23 mouse cellular contexts compared by ENCODE assay signal in the genomic region with DNA sequence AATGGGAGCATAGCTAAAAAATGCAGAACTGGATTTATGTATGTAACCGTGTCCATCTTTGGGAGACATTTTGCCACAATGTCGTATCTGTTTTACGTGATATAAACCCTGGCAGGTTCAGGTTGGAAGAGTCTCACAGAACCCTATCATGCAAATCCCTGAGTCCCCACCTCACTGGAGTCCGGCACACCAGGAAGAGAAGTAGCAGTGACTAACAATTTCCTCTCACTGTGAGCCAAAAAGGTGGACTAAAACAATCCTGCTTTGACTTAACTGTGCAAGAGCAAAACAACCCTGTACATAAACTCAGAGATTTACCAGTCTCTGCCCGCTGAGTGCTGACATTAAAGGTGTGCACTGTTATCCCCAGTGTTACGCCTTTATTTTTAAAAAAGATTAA. TPM values are rescaled to one million over a fixed set of nuclear protein-coding genes. Genes with fewer than 3 reads are reported as not detected.
A peak's percentile ranks its signal among the peaks of the same experiment; 100 is the strongest.
DNase-seq lines count a peak whose midpoint lies in the region; ATAC-seq and TF ChIP-seq lines count a peak whose summit lies in the region.
"Had no signal": no experiment of that assay in that cellular context is flagged by ENCODE, and none has a peak within 500 bp of the region (broad histone marks: within the 10 kb centered on the region; RNA-seq: fewer than 3 reads in every experiment).

No protein-coding gene starts in this region.

- DNase-seq in gastrocnemius, adult 2 months, result no peak
- no peak for DNase-seq in gastrocnemius, postnatal 25 days
- DNase-seq in heart, postnatal 36 days, result no peak
- DNase-seq in 416B (ENCODE audit: low read depth), result peak; percentile 42
- peak; percentile 26 for DNase-seq in splenic B cell, adult 2 months (ENCODE audit: low read depth, low spot score)
- DNase-seq: adrenal gland, adult 2 months; adrenal gland, postnatal 25 days; cerebellum, adult 18-20 months; cerebellum, adult 9-11 months; cerebellum, postnatal 36 days; forebrain, postnatal 0 days; gastrocnemius, postnatal 36 days; heart, adult 11 months; heart, postnatal 14 days; kidney, adult 8-10 months had no signal

- intact Hi-C loops in gastrocnemius, adult 2 months (cut with DNase I), result loop anchor here (5.0 kb wide), 1 partner anchor 1930 kb away; a partner anchor contains a TSS
- intact Hi-C loops in heart, postnatal 36 days (cut with DNase I), result no loop called here

- peak overlapping the region; percentile 89; the same call in 1 of the 2 replicates for H3K27ac ChIP-seq in gastrocnemius, adult 2 months
- peak overlapping the region; percentile 24; the same call in 1 of the 2 replicates for H3K27ac ChIP-seq in heart, embryonic 15.5 days
- H3K27ac ChIP-seq: embryonic facial prominence, embryonic 10.5 days; forebrain, embryonic 13.5 days; hindbrain, embryonic 15.5 days had no signal

- H3K4me1 ChIP-seq in heart, embryonic 15.5 days (replicated peaks), result peaks cover 56% of the 10 kb centered on the region

- peak overlapping the region; percentile 29 for H3K4me2 ChIP-seq in heart, embryonic 15.5 days
- H3K4me2 ChIP-seq: forebrain, embryonic 13.5 days; hindbrain, embryonic 15.5 days had no signal

- 85% methylated on average over 6 of the region's 6 CpGs for WGBS in heart, embryonic 15.5 days

- H3K9ac ChIP-seq in heart, embryonic 15.5 days, result no peak overlapping the region
- H3K9ac ChIP-seq: forebrain, embryonic 13.5 days; forebrain, postnatal 0 days; hindbrain, embryonic 15.5 days had no signal

- H3K4me3 ChIP-seq in gastrocnemius, adult 2 months, result peak overlapping the region; percentile 92
- no peak overlapping the region for H3K4me3 ChIP-seq in heart, embryonic 15.5 days
- H3K4me3 ChIP-seq: embryonic facial prominence, embryonic 10.5 days; forebrain, embryonic 13.5 days; hindbrain, embryonic 15.5 days had no signal

- H3K36me3 ChIP-seq in heart, embryonic 15.5 days, result peaks cover 28% of the 10 kb centered on the region
- H3K36me3 ChIP-seq in splenic B cell, adult 2 months (ENCODE audit: control insufficient read depth, insufficient read depth, low read length, poor library complexity, severe bottlenecking), result peaks cover 9% of the 10 kb centered on the region; the same call in 1 of the 2 replicates

- no peak for TF ChIP-seq CTCF in gastrocnemius, adult 2 months (IDR thresholded peaks at IDR 0.05)

- ATAC-seq in heart, embryonic 15.5 days (replicated peaks; ENCODE audit: insufficient number of reproducible peaks, insufficient read depth, low FRiP score, low read depth), result no peak
- ATAC-seq in megakaryocyte progenitor cell, adult 5-6 weeks (replicated peaks; ENCODE audit: poor library complexity), result no peak
- ATAC-seq: activated CD4-positive, CD25-positive, alpha-beta regulatory T cell, adult 4 months; forebrain, embryonic 13.5 days; forebrain, postnatal 0 days; intestine, embryonic 16.5 days; Patski had no signal

- no peaks in the 10 kb centered on the region for H3K27me3 ChIP-seq in heart, embryonic 15.5 days
- H3K27me3 ChIP-seq in splenic B cell, adult 2 months (ENCODE audit: control insufficient read depth, insufficient read depth, low read length, poor library complexity, severe bottlenecking), result no peaks in the 10 kb centered on the region
- H3K27me3 ChIP-seq: forebrain, embryonic 13.5 days; hindbrain, embryonic 15.5 days; Patski had no signal

- H3K9me3 ChIP-seq in heart, embryonic 15.5 days (replicated peaks), result no peaks in the 10 kb centered on the region
- H3K9me3 ChIP-seq: embryonic facial prominence, embryonic 10.5 days; forebrain, embryonic 13.5 days; hindbrain, embryonic 15.5 days had no signal

RNA-seq across cellular contexts. Expression of a gene that starts 5.1 kb away (rescaled TPM):
- total RNA-seq in gastrocnemius, adult 2 months (2021), result 1 to 10 TPM; 1.1 to 2.5 TPM
- total RNA-seq in gastrocnemius, postnatal 25 days (2021), result 1 to 10 TPM; 2.7 to 2.8 TPM
- polyA plus RNA-seq in heart, embryonic 15.5 days (2015; fragmentation: Nextera tagmentation; extraction: Ambion mirVana), result 6.7 and 7.7 TPM in 2 replicates
- 1 to 10 TPM; 4.8 TPM for total RNA-seq in heart, postnatal 36 days (2021)
- total RNA-seq in megakaryocyte progenitor cell, adult 5-6 weeks (2015), result 5.3 and 7.3 TPM in 2 replicates
- total RNA-seq in megakaryocyte progenitor cell, adult 5-6 weeks (2017), result 14.4 and 27.1 TPM in 2 replicates

RNA-seq across cellular contexts. Expression of a gene that starts 5.2 kb away (rescaled TPM):
- 1,000 to 10,000 TPM in 1 of 2 experiments, 100 to 1,000 TPM in 1; 495 to 1,053 TPM for total RNA-seq in gastrocnemius, adult 2 months (2021)
- total RNA-seq in gastrocnemius, postnatal 25 days (2021), result 100 to 1,000 TPM; 656 to 719 TPM
- 1,610 and 1,790 TPM in 2 replicates for polyA plus RNA-seq in heart, embryonic 15.5 days (2015; fragmentation: Nextera tagmentation; extraction: Ambion mirVana)
- 1,000 to 10,000 TPM; 2,443 to 2,451 TPM for total RNA-seq in heart, postnatal 36 days (2021)
- 219 and 221 TPM in 2 replicates for total RNA-seq in megakaryocyte progenitor cell, adult 5-6 weeks (2015)
- 138 and 144 TPM in 2 replicates for total RNA-seq in megakaryocyte progenitor cell, adult 5-6 weeks (2017)

Comparison
In these comparisons a context has a peak if more than half of its experiments do, and no peak if none do; other contexts are left out.
1. DNase-seq: peak in 416B (single experiment) and splenic B cell, adult 2 months (single experiment); none in gastrocnemius, adult 2 months (single experiment), gastrocnemius, postnatal 25 days (single experiment) and heart, postnatal 36 days (0 of 2).